Mouse (Mus musculus): ENCODE measurements around the gene Dguok. TPM values are rescaled to one million over a fixed set of nuclear protein-coding genes. Genes with fewer than 3 reads are reported as not detected.

Dguok gene
- total and polyA plus RNA-seq, 3 experiments = 8.7 to 16.7 (median 11.5) TPM

DNA sequence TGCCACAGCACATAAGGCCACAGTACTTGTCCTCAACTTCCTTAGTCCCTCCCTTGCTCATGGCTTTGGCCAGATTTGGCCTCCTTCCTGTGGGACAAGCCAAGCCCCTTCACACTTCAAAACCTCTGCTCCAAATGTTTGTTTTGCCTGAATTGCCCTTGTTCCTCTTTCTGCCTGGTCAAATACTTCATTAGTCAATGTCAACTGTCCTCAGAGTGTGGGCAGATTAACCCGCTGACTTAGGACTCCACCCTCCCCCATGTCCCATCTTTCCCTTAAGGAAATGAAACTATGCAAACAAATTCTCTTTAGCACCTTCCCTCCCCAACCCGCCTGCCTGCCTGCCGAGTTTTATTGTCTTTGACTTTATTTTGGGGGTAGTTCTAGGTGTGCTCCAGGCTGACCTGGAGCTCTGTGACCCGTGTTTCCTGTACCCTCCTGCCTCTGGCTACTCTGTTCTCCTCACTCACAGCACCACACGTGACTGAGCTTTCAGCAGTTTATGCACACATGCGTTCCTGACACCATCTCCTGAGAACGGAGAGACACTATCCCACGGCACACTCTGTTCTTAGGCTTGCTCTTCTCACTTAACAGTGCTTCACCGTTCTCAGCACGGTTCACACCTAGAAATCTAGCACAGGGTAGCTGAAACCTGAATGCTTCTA, 24.2 kb downstream of the Dguok start:
- peak; percentile 83 for DNase-seq (ENCODE audit: extremely low read depth)
- Histone ChIP-seq H3K36me3 (replicated peaks in 1 of 2; ENCODE audit: control insufficient read depth in 1 of 2, insufficient read depth in 1 of 2, low read length in 1 of 2) (peaks cover 24 to 68% of the 10 kb centered on the region in 2 experiments), H3K4me2 (ENCODE audit: insufficient read depth, low read depth, poor library complexity, severe bottlenecking) (peak overlapping the region; percentile 57), H3K27ac (ENCODE audit: insufficient read depth, low read depth) (peak overlapping the region; percentile 86), H3K9ac (ENCODE audit: insufficient read depth, low read depth) (no peak overlapping the region), H3K4me3 (replicated peaks in 1 of 3; ENCODE audit: low read depth in 2 of 3, low read length in 2 of 3, poor library complexity in 1 of 3) (no peak overlapping the region), H3K9me3 (replicated peaks; ENCODE audit: low read length) (no peaks in the 10 kb centered on the region), H3K27me3 (replicated peaks) (no peaks in the 10 kb centered on the region), H3K4me1 (ENCODE audit: control insufficient read depth in 1 of 2, insufficient read depth in 2 of 2) (peaks cover 19 to 60% of the 10 kb centered on the region in 2 experiments), H3K79me2 (replicated peaks; ENCODE audit: control insufficient read depth, extremely low read depth, insufficient read depth, poor library complexity, severe bottlenecking) (no peaks in the 10 kb centered on the region)
- dilution Hi-C loops (cut with MboI; ENCODE audit: extremely low pct_ligation_motif_present, extremely low pct_unique_long_range_greater_than_20kb, low sequenced_read_pairs) = no loop called here
- TF ChIP-seq MXI1 (IDR thresholded peaks at IDR 0.05; ENCODE audit: low read depth, low read length) (peak; percentile 17; the same call in 1 of the 2 replicates), SIN3A (IDR thresholded peaks at IDR 0.05; ENCODE audit: low read length) (0 out of 2 replicates have a peak, but pooled peaks have one; percentile 61), CHD2 (IDR thresholded peaks at IDR 0.05; ENCODE audit: low read length) (peak; percentile 56; the same call in 1 of the 2 replicates), ZKSCAN1 (IDR thresholded peaks at IDR 0.05; ENCODE audit: borderline replicate concordance, low read depth, low read length) (no peak), RCOR1 (conservative IDR thresholded peaks at IDR 0.05; ENCODE audit: low read depth, low read length) (0 out of 2 replicates have a peak, but pooled peaks have one; percentile 50), JUND (conservative IDR thresholded peaks at IDR 0.05; ENCODE audit: low read depth, low read length) (no peak), MAZ (IDR thresholded peaks at IDR 0.05; ENCODE audit: low read depth, low read length) (peak; percentile 36; the same call in 1 of the 2 replicates), MAX (IDR thresholded peaks at IDR 0.05; ENCODE audit: low read length) (peak; percentile 72), MEF2A (IDR thresholded peaks at IDR 0.05; ENCODE audit: borderline replicate concordance, low read depth, low read length) (0 out of 2 replicates have a peak, but pooled peaks have one; percentile 30), ZC3H11A (IDR thresholded peaks at IDR 0.05; ENCODE audit: low read depth, low read length) (no peak), POLR2A (IDR thresholded peaks at IDR 0.05; ENCODE audit: low read depth, low read length) (no peak), ELF1 (IDR thresholded peaks at IDR 0.05; ENCODE audit: low read depth, low read length) (peak; percentile 53), USF1 (IDR thresholded peaks at IDR 0.05; ENCODE audit: low read depth, low read length) (no peak), ZNF384 (IDR thresholded peaks at IDR 0.05; ENCODE audit: low read depth, low read length) (no peak), IRF4 (IDR thresholded peaks at IDR 0.05; ENCODE audit: low read depth, low read length) (peak; percentile 89), TBP (conservative IDR thresholded peaks at IDR 0.05; ENCODE audit: low read depth, low read length) (no peak), ZMIZ1 (IDR thresholded peaks at IDR 0.05; ENCODE audit: low read depth, low read length) (no peak), BHLHE40 (IDR thresholded peaks at IDR 0.05; ENCODE audit: low read depth, low read length) (peak; percentile 82), MYC (IDR thresholded peaks at IDR 0.05; ENCODE audit: low read depth, low read length) (0 out of 2 replicates have a peak, but pooled peaks have one; percentile 34), SMC3 (IDR thresholded peaks at IDR 0.05; ENCODE audit: low read depth, low read length) (no peak), CHD1 (IDR thresholded peaks at IDR 0.05; ENCODE audit: low read depth, low read length) (no peak), USF2 (conservative IDR thresholded peaks at IDR 0.05; ENCODE audit: low read depth, low read length) (0 out of 2 replicates have a peak, but pooled peaks have one; percentile 37), ETS1 (conservative IDR thresholded peaks at IDR 0.05; ENCODE audit: low read depth, low read length) (peak; percentile 51), E2F4 (IDR thresholded peaks at IDR 0.05; ENCODE audit: insufficient replicate concordance, low read depth, low read length) (no peak), CTCF (conservative IDR thresholded peaks at IDR 0.05 in 1 of 2, IDR thresholded peaks at IDR 0.05 in 1 of 2; ENCODE audit: low read depth in 2 of 2, low read length in 2 of 2) (no peak), GABPA (IDR thresholded peaks at IDR 0.05; ENCODE audit: insufficient replicate concordance, low read depth, low read length) (no peak), EP300 (IDR thresholded peaks at IDR 0.05; ENCODE audit: low read length) (peak; percentile 58), TCF12 (IDR thresholded peaks at IDR 0.05; ENCODE audit: low read depth, low read length) (no peak), KAT2A (IDR thresholded peaks at IDR 0.05; ENCODE audit: insufficient replicate concordance, low read length) (no peak), UBTF (IDR thresholded peaks at IDR 0.05; ENCODE audit: low read depth, low read length) (no peak), PAX5 (IDR thresholded peaks at IDR 0.05; ENCODE audit: low read length) (no peak), NELFE (IDR thresholded peaks at IDR 0.05; ENCODE audit: low read depth, low read length) (peak; percentile 30; the same call in 1 of the 2 replicates)
- in situ Hi-C loops (cut with MboI; ENCODE audit: low pct_ligation_motif_present, low pct_unique_long_range_greater_than_20kb, low sequenced_read_pairs) = no loop called here

All from CH12.LX (cell line).